Comparison of ENCODE assay signal across 44 mouse cellular contexts in genomic region chr3:67877253-67877652, GRCm38 (mm10). TPM values are rescaled to one million over a fixed set of nuclear protein-coding genes. Genes with fewer than 3 reads are reported as not detected.
"Had no signal": no experiment of that assay in that cellular context is flagged by ENCODE, and none has a peak within 500 bp of the region (broad histone marks: within the 10 kb centered on the region; RNA-seq: fewer than 3 reads in every experiment).

No protein-coding gene starts in this region.

- H3K36me3 ChIP-seq: heart, embryonic 10.5 days; heart, embryonic 12.5 days; heart, embryonic 13.5 days; heart, embryonic 15.5 days; hindbrain, embryonic 10.5 days; hindbrain, embryonic 12.5 days; hindbrain, embryonic 13.5 days; hindbrain, embryonic 15.5 days; intestine, embryonic 15.5 days; kidney, embryonic 15.5 days had no signal

- H3K4me1 ChIP-seq: heart, embryonic 10.5 days; heart, embryonic 12.5 days; heart, embryonic 13.5 days; heart, embryonic 15.5 days; hindbrain, embryonic 10.5 days; hindbrain, embryonic 12.5 days; hindbrain, embryonic 13.5 days; hindbrain, embryonic 15.5 days; intestine, embryonic 15.5 days; kidney, embryonic 15.5 days had no signal

- H3K27ac ChIP-seq: heart, embryonic 10.5 days; heart, embryonic 13.5 days; heart, embryonic 15.5 days; hindbrain, embryonic 10.5 days; hindbrain, embryonic 12.5 days; hindbrain, embryonic 13.5 days; hindbrain, embryonic 14.5 days; hindbrain, embryonic 15.5 days; hindbrain, postnatal 0 days; intestine, embryonic 15.5 days; kidney, embryonic 15.5 days; kidney, postnatal 0 days; left cerebral cortex, adult 2 months had no signal

- H3K4me3 ChIP-seq: heart, embryonic 10.5 days; heart, embryonic 12.5 days; heart, embryonic 13.5 days; heart, embryonic 15.5 days; hindbrain, embryonic 10.5 days; hindbrain, embryonic 12.5 days; hindbrain, embryonic 13.5 days; hindbrain, embryonic 15.5 days; intestine, embryonic 15.5 days; kidney, embryonic 15.5 days; left cerebral cortex, adult 2 months had no signal

- H3K27me3 ChIP-seq: heart, embryonic 12.5 days; heart, embryonic 13.5 days; heart, embryonic 15.5 days; hindbrain, embryonic 12.5 days; hindbrain, embryonic 13.5 days; hindbrain, embryonic 15.5 days; intestine, embryonic 15.5 days had no signal

- H3K9ac ChIP-seq: heart, embryonic 12.5 days; heart, embryonic 13.5 days; heart, embryonic 15.5 days; hindbrain, embryonic 12.5 days; hindbrain, embryonic 13.5 days; hindbrain, embryonic 14.5 days; hindbrain, embryonic 15.5 days; intestine, embryonic 15.5 days; kidney, embryonic 15.5 days had no signal

- H3K9me3 ChIP-seq: heart, embryonic 10.5 days; heart, embryonic 12.5 days; heart, embryonic 13.5 days; heart, embryonic 15.5 days; hindbrain, embryonic 10.5 days; hindbrain, embryonic 12.5 days; hindbrain, embryonic 13.5 days; hindbrain, embryonic 15.5 days; intestine, embryonic 15.5 days; kidney, embryonic 15.5 days had no signal

- DNase-seq: heart, postnatal 10 days; heart, postnatal 14 days; heart, postnatal 36 days; heart, postnatal 4 days; kidney, adult 11 months; kidney, adult 18-20 months; kidney, adult 2 months; kidney, adult 8-10 months; kidney, adult 9 months; kidney, postnatal 10 days; kidney, postnatal 14 days; kidney, postnatal 25 days; kidney, postnatal 36 days; kidney, postnatal 4 days; layer of hippocampus, adult 9-11 months; layer of hippocampus, postnatal 36 days had no signal

- H3K4me2 ChIP-seq: heart, embryonic 11.5 days; heart, embryonic 12.5 days; heart, embryonic 13.5 days; heart, embryonic 15.5 days; hindbrain, embryonic 12.5 days; hindbrain, embryonic 13.5 days; hindbrain, embryonic 14.5 days; hindbrain, embryonic 15.5 days; intestine, embryonic 15.5 days; kidney, embryonic 15.5 days had no signal

RNA-seq across cellular contexts. Expression of gene Iqcj, which starts 14.8 kb away (rescaled TPM):
- total RNA-seq: heart, postnatal 10 days; heart, postnatal 14 days; heart, postnatal 25 days; heart, postnatal 36 days; heart, postnatal 4 days; hematopoietic stem cell, adult 5-6 weeks had no signal
- polyA plus RNA-seq: heart, embryonic 10.5 days; heart, embryonic 11.5 days; heart, embryonic 12.5 days; heart, embryonic 13.5 days; heart, embryonic 14.5 days; heart, embryonic 15.5 days; heart, embryonic 16.5 days; heart, postnatal 0 days; hindbrain, embryonic 10.5 days; hindbrain, embryonic 11.5 days; inflammation-experienced regulatory T-cells, adult 6 months; intestine, embryonic 14.5 days; intestine, embryonic 15.5 days; intestine, postnatal 0 days; kidney, adult 2 months; kidney, embryonic 14.5 days; kidney, embryonic 15.5 days; kidney, embryonic 16.5 days; kidney, postnatal 0 days; large intestine, adult 2 months had no signal

RNA-seq across cellular contexts. Expression of gene Iqschfp, which starts 14.8 kb away (rescaled TPM):
- total RNA-seq: heart, postnatal 10 days; heart, postnatal 14 days; heart, postnatal 36 days; heart, postnatal 4 days; hematopoietic stem cell, adult 5-6 weeks had no signal
- polyA plus RNA-seq: heart, embryonic 10.5 days; heart, embryonic 12.5 days; heart, embryonic 13.5 days; heart, embryonic 14.5 days; heart, embryonic 15.5 days; heart, embryonic 16.5 days; heart, postnatal 0 days; inflammation-experienced regulatory T-cells, adult 6 months; intestine, embryonic 14.5 days; intestine, embryonic 15.5 days; intestine, embryonic 16.5 days; kidney, adult 2 months; kidney, embryonic 14.5 days; kidney, embryonic 15.5 days; kidney, embryonic 16.5 days; large intestine, adult 2 months had no signal
